Mouse (Mus musculus) midbrain, embryonic 16.5 days (tissue): ENCODE results near the gene Mfap3l. TPM values are rescaled to one million over a fixed set of nuclear protein-coding genes. Genes with fewer than 3 reads are reported as not detected.

Experiments
- ATAC-seq: fragments of 200-750 bp; cut with Nextera tagmentation; 2 replicates; pipeline ENCODE4 v1.8.0; 2017; ENCODE audit warnings: moderate TSS enrichment
- H3K27ac ChIP-seq: fragments of 300-500 bp; sonication (generic); 2 replicates; pipeline ENCODE4 v1.5.1; 2014; ENCODE audit warnings: mild to moderate bottlenecking, low read length, mixed read lengths
- H3K27me3 ChIP-seq: fragments of 300-500 bp; sonication (generic); 2 replicates; pipeline ENCODE4 v1.6.1; 2014; ENCODE audit warnings: low read depth, low read length, mixed read lengths; ENCODE audit not compliant: control insufficient read depth, insufficient read depth
- H3K36me3 ChIP-seq: fragments of 300-500 bp; sonication (generic); 2 replicates; pipeline ENCODE4 v1.6.1; 2014; ENCODE audit warnings: mild to moderate bottlenecking, low read length, moderate library complexity, mixed read lengths; ENCODE audit not compliant: control insufficient read depth, insufficient read depth
- H3K4me1 ChIP-seq: fragments of 300-500 bp; sonication (generic); 2 replicates; pipeline ENCODE4 v1.6.1; 2014; ENCODE audit warnings: mild to moderate bottlenecking, low read length, mixed read lengths; ENCODE audit not compliant: control insufficient read depth, insufficient read depth
- H3K4me2 ChIP-seq: fragments of 300-500 bp; sonication (generic); 2 replicates; pipeline ENCODE4 v1.6.1; 2014; ENCODE audit warnings: mild to moderate bottlenecking, low read length, mixed read lengths
- H3K4me3 ChIP-seq: fragments of 300-500 bp; sonication (generic); 2 replicates; pipeline ENCODE4 v1.5.1; 2014; ENCODE audit warnings: low read depth, mild to moderate bottlenecking, low read length, moderate library complexity, mixed read lengths
- H3K9ac ChIP-seq: fragments of 300-500 bp; sonication (generic); 2 replicates; pipeline ENCODE4 v1.6.1; 2014; ENCODE audit warnings: low read depth, low read length, mixed read lengths
- H3K9me3 ChIP-seq: fragments of 300-500 bp; sonication (generic); replicated peaks from 2 replicates; pipeline ENCODE4 v1.6.1; 2014; ENCODE audit warnings: mild to moderate bottlenecking, low read length, mixed read lengths; ENCODE audit not compliant: control insufficient read depth, poor library complexity, severe bottlenecking
- WGBS: fragments of 180-500 bp; shearing (Covaris S2); extraction: QIAGEN DNeasy Blood & Tissue Kit; methylation state at CpG from one replicate; pipeline ENCODE4 v1.1.7; 2014; 5-methylcytosine and 5-hydroxymethylcytosine counted together
- polyA plus RNA-seq: library from polyadenylated mRNA; unstranded; fragments of >200 nt; fragmentation: Nextera tagmentation; extraction: Ambion mirVana; gene quantifications from 2 replicates; pipeline ENCODE4 v1.2.1, GENCODE M21; 2015

The Mfap3l gene
- polyA plus RNA-seq, 1 experiment from 2014 or later: 2.7 TPM

DNA sequence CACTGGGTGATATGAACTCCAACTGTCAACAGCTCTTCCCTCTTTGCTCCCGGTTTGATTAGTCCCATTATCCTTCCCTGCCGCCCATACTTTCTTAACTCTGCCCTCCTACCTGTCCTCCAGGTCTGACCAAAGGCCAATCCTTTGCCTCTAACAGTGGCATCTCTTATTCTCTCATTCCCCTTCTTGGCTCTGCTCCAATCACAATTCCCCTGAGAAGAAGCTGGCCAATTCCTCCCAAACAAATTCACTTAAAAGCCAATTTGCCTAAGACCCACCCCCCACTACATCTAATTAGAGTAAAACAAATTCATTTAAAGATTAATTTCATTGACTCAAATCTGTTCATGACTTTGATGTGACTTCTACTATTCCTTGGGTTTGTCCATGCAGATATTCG, 86.1 kb downstream of the Mfap3l start:
- H3K4me3 ChIP-seq: no peak overlapping the region
- no peaks in the 10 kb centered on the region; the same call in 1 of the 2 replicates for H3K4me1 ChIP-seq
- H3K9ac ChIP-seq: no peak overlapping the region
- 68% methylated on average over 3 of the region's 3 CpGs for WGBS
- H3K27ac ChIP-seq: no peak overlapping the region
- H3K4me2 ChIP-seq: no peak overlapping the region
- no peaks in the 10 kb centered on the region for H3K27me3 ChIP-seq
- no peaks in the 10 kb centered on the region for H3K36me3 ChIP-seq
- no peaks in the 10 kb centered on the region for H3K9me3 ChIP-seq
- no peak for ATAC-seq

Other genes starting within 250 kb of the Mfap3l start
- gene Gm10283, start 129.6 kb upstream of the Mfap3l start, polyA plus RNA-seq: not detected in 2 replicates
- 1.8 TPM in 2 replicates for gene Aadat, start 126.9 kb upstream of the Mfap3l start, polyA plus RNA-seq